Comparison of ENCODE assay signal across 4 mouse cellular contexts in the genomic region with DNA sequence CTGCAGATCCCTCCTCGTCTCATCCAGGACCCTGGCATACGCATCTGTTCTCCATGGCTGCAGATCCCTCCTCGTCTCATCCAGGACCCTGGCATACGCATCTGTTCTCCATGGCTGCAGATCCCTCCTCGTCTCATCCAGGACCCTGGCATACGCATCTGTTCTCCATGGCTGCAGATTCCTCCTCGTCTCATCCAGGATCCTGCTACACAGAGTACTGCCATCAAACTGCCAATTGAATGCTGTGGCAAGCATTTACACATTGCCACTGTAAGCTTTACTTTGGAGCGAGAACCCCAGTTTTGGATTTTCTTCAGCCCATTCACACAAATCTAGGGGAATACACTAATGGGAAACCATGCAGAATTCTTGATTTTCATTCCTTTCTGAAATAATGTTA.
A peak's percentile ranks its signal among the peaks of the same experiment; 100 is the strongest.
DNase-seq lines count a peak whose midpoint lies in the region; ATAC-seq and TF ChIP-seq lines count a peak whose summit lies in the region.
"Not testable (repeated sequence)": the region's sequence is repeated elsewhere in the genome, so short reads cannot be mapped to it uniquely, and the experiment has no call there.

No protein-coding gene starts in this region.

- TF ChIP-seq POLR2A in brain, embryonic 14.5 days (IDR thresholded peaks at IDR 0.05; ENCODE audit: borderline replicate concordance, extremely low read depth, insufficient read depth, insufficient read length, poor library complexity, severe bottlenecking) = not testable (repeated sequence)

- not testable (repeated sequence) for TF ChIP-seq CTCF in brain, embryonic 14.5 days (IDR thresholded peaks at IDR 0.05; ENCODE audit: borderline replicate concordance, extremely low read depth, insufficient read depth, insufficient read length); forebrain, postnatal 0 days (IDR thresholded peaks at IDR 0.05; ENCODE audit: low read depth); hindbrain, postnatal 0 days (IDR thresholded peaks at IDR 0.05; ENCODE audit: low read depth)

- H3K9me3 ChIP-seq in forebrain, embryonic 15.5 days; forebrain, postnatal 0 days (ENCODE audit: low read length); hindbrain, postnatal 0 days (ENCODE audit: low read length): not testable (repeated sequence)

- H3K27me3 ChIP-seq in forebrain, embryonic 15.5 days; forebrain, postnatal 0 days (ENCODE audit: insufficient read depth, low read length); hindbrain, postnatal 0 days (ENCODE audit: insufficient read depth, low read length): not testable (repeated sequence)

- H3K4me1 ChIP-seq in forebrain, embryonic 15.5 days = peaks cover 19% of the 10 kb centered on the region
- H3K4me1 ChIP-seq in forebrain, postnatal 0 days (ENCODE audit: insufficient read depth); hindbrain, postnatal 0 days (ENCODE audit: insufficient read depth, low read length): not testable (repeated sequence)

- not testable (repeated sequence) for H3K9ac ChIP-seq in forebrain, embryonic 15.5 days (replicated peaks); forebrain, postnatal 0 days; hindbrain, postnatal 0 days (replicated peaks; ENCODE audit: low read length)

- ATAC-seq in forebrain, embryonic 15.5 days (replicated peaks) = not testable (repeated sequence)
- peak; percentile 58 for ATAC-seq in forebrain, postnatal 0 days
- peak; percentile 62 for ATAC-seq in hindbrain, postnatal 0 days

- peak overlapping the region; percentile 77; the same call in 1 of the 2 replicates for H3K27ac ChIP-seq in forebrain, embryonic 15.5 days (replicated peaks)
- peak overlapping the region; percentile 73 for H3K27ac ChIP-seq in forebrain, postnatal 0 days (ENCODE audit: low read depth, low read length)
- not testable (repeated sequence) for H3K27ac ChIP-seq in hindbrain, postnatal 0 days

- H3K4me2 ChIP-seq in forebrain, embryonic 15.5 days (replicated peaks); forebrain, postnatal 0 days (ENCODE audit: low read depth); hindbrain, postnatal 0 days (ENCODE audit: low read depth, low read length): not testable (repeated sequence)

- WGBS in forebrain, embryonic 15.5 days = 63% methylated on average over 7 of the region's 8 CpGs
- 51% methylated on average over 4 of the region's 8 CpGs for WGBS in forebrain, postnatal 0 days
- 63% methylated on average over 4 of the region's 8 CpGs for WGBS in hindbrain, postnatal 0 days

- DNase-seq in brain, embryonic 14.5 days (ENCODE audit: low read depth) = peak; percentile 51
- DNase-seq in forebrain, postnatal 0 days = peak; percentile 21
- DNase-seq in hindbrain, postnatal 0 days (ENCODE audit: low spot score) = not testable (repeated sequence)

- H3K4me3 ChIP-seq in forebrain, embryonic 15.5 days; forebrain, postnatal 0 days (ENCODE audit: low read depth, low read length); hindbrain, postnatal 0 days (ENCODE audit: low read length): not testable (repeated sequence)

- not testable (repeated sequence) for H3K36me3 ChIP-seq in forebrain, embryonic 15.5 days; forebrain, postnatal 0 days (ENCODE audit: insufficient read depth); hindbrain, postnatal 0 days (ENCODE audit: insufficient read depth, low read length)
